Mouse (Mus musculus): ENCODE results near the gene Malrd1. TPM values are rescaled to one million over a fixed set of nuclear protein-coding genes. Genes with fewer than 3 reads are reported as not detected.

The Malrd1 gene
- polyA plus RNA-seq, 1 experiment, result 0.07 TPM

- WGBS, result 84% methylated on average over 12 of the region's 12 CpGs
- DNase-seq, result no peak
- no peaks in the 10 kb centered on the region for H3K4me1 ChIP-seq (replicated peaks; ENCODE audit: control insufficient read depth, insufficient read depth, low read length)
- H3K4me3 ChIP-seq (ENCODE audit: control insufficient read depth, insufficient read depth, low read length), result no peak overlapping the region
- TF ChIP-seq CTCF (IDR thresholded peaks at IDR 0.05; ENCODE audit: borderline replicate concordance, control insufficient read depth, extremely low read depth, insufficient read depth, low read length, poor library complexity), result no peak
- TF ChIP-seq POLR2A (IDR thresholded peaks at IDR 0.05; ENCODE audit: control insufficient read depth, extremely low read depth, insufficient read depth, low read length, poor library complexity), result no peak
- H3K27ac ChIP-seq (ENCODE audit: control insufficient read depth, insufficient read depth, low read length), result no peak overlapping the region
- no peaks in the 10 kb centered on the region for H3K27me3 ChIP-seq (ENCODE audit: control insufficient read depth, insufficient read depth, low read length)
- no peaks in the 10 kb centered on the region for H3K36me3 ChIP-seq (ENCODE audit: control insufficient read depth, insufficient read depth, low read length)
Observed at GRCm38 (mm10) chr2:16029752-16030151, 503.5 kb downstream of the Malrd1 start.

- H3K4me3 ChIP-seq (ENCODE audit: control insufficient read depth, insufficient read depth, low read length), result no peak overlapping the region
- TF ChIP-seq CTCF (IDR thresholded peaks at IDR 0.05; ENCODE audit: borderline replicate concordance, control insufficient read depth, extremely low read depth, insufficient read depth, low read length, poor library complexity) (no peak), POLR2A (IDR thresholded peaks at IDR 0.05; ENCODE audit: control insufficient read depth, extremely low read depth, insufficient read depth, low read length, poor library complexity) (no peak)
- H3K4me1 ChIP-seq (replicated peaks; ENCODE audit: control insufficient read depth, insufficient read depth, low read length), result no peaks in the 10 kb centered on the region
- no peak overlapping the region for H3K27ac ChIP-seq (ENCODE audit: control insufficient read depth, insufficient read depth, low read length)
- no peak for DNase-seq
- H3K27me3 ChIP-seq (ENCODE audit: control insufficient read depth, insufficient read depth, low read length), result no peaks in the 10 kb centered on the region
- 89% methylated on average over 4 of the region's 4 CpGs for WGBS
- no peaks in the 10 kb centered on the region for H3K36me3 ChIP-seq (ENCODE audit: control insufficient read depth, insufficient read depth, low read length)
Observed at GRCm38 (mm10) chr2:16031559-16031958, 505.3 kb downstream of the Malrd1 start.

- TF ChIP-seq POLR2A (IDR thresholded peaks at IDR 0.05; ENCODE audit: control insufficient read depth, extremely low read depth, insufficient read depth, low read length, poor library complexity), result no peak
- no peak for TF ChIP-seq CTCF (IDR thresholded peaks at IDR 0.05; ENCODE audit: borderline replicate concordance, control insufficient read depth, extremely low read depth, insufficient read depth, low read length, poor library complexity)
- WGBS, result 78% methylated on average over 3 of the region's 3 CpGs
- no peaks in the 10 kb centered on the region for H3K27me3 ChIP-seq (ENCODE audit: control insufficient read depth, insufficient read depth, low read length)
- H3K4me3 ChIP-seq (ENCODE audit: control insufficient read depth, insufficient read depth, low read length), result no peak overlapping the region
- H3K36me3 ChIP-seq (ENCODE audit: control insufficient read depth, insufficient read depth, low read length), result no peaks in the 10 kb centered on the region
- no peak overlapping the region for H3K27ac ChIP-seq (ENCODE audit: control insufficient read depth, insufficient read depth, low read length)
- no peaks in the 10 kb centered on the region for H3K4me1 ChIP-seq (replicated peaks; ENCODE audit: control insufficient read depth, insufficient read depth, low read length)
- DNase-seq, result no peak
Observed at GRCm38 (mm10) chr2:16032804-16033203, 506.5 kb downstream of the Malrd1 start.

GRCm38 (mm10) chr2:16110696-16111095 is 584.4 kb downstream of the Malrd1 start:
- Histone ChIP-seq H3K36me3 (ENCODE audit: control insufficient read depth, insufficient read depth, low read length) (no peaks in the 10 kb centered on the region), H3K27ac (ENCODE audit: control insufficient read depth, insufficient read depth, low read length) (no peak overlapping the region), H3K4me1 (replicated peaks; ENCODE audit: control insufficient read depth, insufficient read depth, low read length) (no peaks in the 10 kb centered on the region), H3K27me3 (ENCODE audit: control insufficient read depth, insufficient read depth, low read length) (no peaks in the 10 kb centered on the region), H3K4me3 (ENCODE audit: control insufficient read depth, insufficient read depth, low read length) (no peak overlapping the region)
- no peak for DNase-seq
- no peak for TF ChIP-seq POLR2A (IDR thresholded peaks at IDR 0.05; ENCODE audit: control insufficient read depth, extremely low read depth, insufficient read depth, low read length, poor library complexity)
- no peak for TF ChIP-seq CTCF (IDR thresholded peaks at IDR 0.05; ENCODE audit: borderline replicate concordance, control insufficient read depth, extremely low read depth, insufficient read depth, low read length, poor library complexity)
- WGBS, result 75% methylated on average over 3 of the region's 3 CpGs

- no peaks in the 10 kb centered on the region for H3K27me3 ChIP-seq (ENCODE audit: control insufficient read depth, insufficient read depth, low read length)
- no peaks in the 10 kb centered on the region for H3K36me3 ChIP-seq (ENCODE audit: control insufficient read depth, insufficient read depth, low read length)
- no peaks in the 10 kb centered on the region for H3K4me1 ChIP-seq (replicated peaks; ENCODE audit: control insufficient read depth, insufficient read depth, low read length)
- no peak overlapping the region for H3K27ac ChIP-seq (ENCODE audit: control insufficient read depth, insufficient read depth, low read length)
- 71% methylated on average over 2 of the region's 2 CpGs for whole genome bisulfite sequencing
- H3K4me3 ChIP-seq (ENCODE audit: control insufficient read depth, insufficient read depth, low read length), result no peak overlapping the region
- TF ChIP-seq CTCF (IDR thresholded peaks at IDR 0.05; ENCODE audit: borderline replicate concordance, control insufficient read depth, extremely low read depth, insufficient read depth, low read length, poor library complexity) (no peak), POLR2A (IDR thresholded peaks at IDR 0.05; ENCODE audit: control insufficient read depth, extremely low read depth, insufficient read depth, low read length, poor library complexity) (no peak)
- DNase-seq, result no peak
Observed at GRCm38 (mm10) chr2:16113333-16113732, 587.1 kb downstream of the Malrd1 start.

GRCm38 (mm10) chr2:16147999-16148398 is 621.7 kb downstream of the Malrd1 start:
- WGBS, result 81% methylated on average over 1 of the region's 1 CpGs

GRCm38 (mm10) chr2:16152623-16153022 is 626.3 kb downstream of the Malrd1 start:
- no peak overlapping the region for H3K27ac ChIP-seq (ENCODE audit: control insufficient read depth, insufficient read depth, low read length)
- no peaks in the 10 kb centered on the region for H3K4me1 ChIP-seq (replicated peaks; ENCODE audit: control insufficient read depth, insufficient read depth, low read length)
- H3K36me3 ChIP-seq (ENCODE audit: control insufficient read depth, insufficient read depth, low read length), result no peaks in the 10 kb centered on the region
- DNase-seq, result no peak
- no peak for TF ChIP-seq CTCF (IDR thresholded peaks at IDR 0.05; ENCODE audit: borderline replicate concordance, control insufficient read depth, extremely low read depth, insufficient read depth, low read length, poor library complexity)
- TF ChIP-seq POLR2A (IDR thresholded peaks at IDR 0.05; ENCODE audit: control insufficient read depth, extremely low read depth, insufficient read depth, low read length, poor library complexity), result no peak
- no peaks in the 10 kb centered on the region for H3K27me3 ChIP-seq (ENCODE audit: control insufficient read depth, insufficient read depth, low read length)
- no peak overlapping the region for H3K4me3 ChIP-seq (ENCODE audit: control insufficient read depth, insufficient read depth, low read length)

More at GRCm38 (mm10) chr2:16147999-16148398, 621.7 kb downstream of the Malrd1 start:
- Histone ChIP-seq H3K4me1 (replicated peaks; ENCODE audit: control insufficient read depth, insufficient read depth, low read length) (no peaks in the 10 kb centered on the region), H3K36me3 (ENCODE audit: control insufficient read depth, insufficient read depth, low read length) (no peaks in the 10 kb centered on the region), H3K27me3 (ENCODE audit: control insufficient read depth, insufficient read depth, low read length) (no peaks in the 10 kb centered on the region), H3K27ac (ENCODE audit: control insufficient read depth, insufficient read depth, low read length) (no peak overlapping the region), H3K4me3 (ENCODE audit: control insufficient read depth, insufficient read depth, low read length) (no peak overlapping the region)
- no peak for DNase-seq
- TF ChIP-seq CTCF (IDR thresholded peaks at IDR 0.05; ENCODE audit: borderline replicate concordance, control insufficient read depth, extremely low read depth, insufficient read depth, low read length, poor library complexity) (no peak), POLR2A (IDR thresholded peaks at IDR 0.05; ENCODE audit: control insufficient read depth, extremely low read depth, insufficient read depth, low read length, poor library complexity) (no peak)
